Mouse (Mus musculus) lung, postnatal 0 days (tissue): ENCODE data around the gene Kif15. TPM values are rescaled to one million over a fixed set of nuclear protein-coding genes. Genes with fewer than 3 reads are reported as not detected.
A peak's percentile ranks its signal among the peaks of the same experiment; 100 is the strongest.

Source experiments
- ATAC-seq: fragments of 200-750 bp; cut with Nextera tagmentation; 2 replicates; pipeline ENCODE4 v1.8.0; 2017; ENCODE audit warnings: moderate library complexity
- DNase-seq: peaks from one replicate; pipeline ENCODE4 v3.0.0-alpha.2; 2016; ENCODE audit warnings: low spot score
- H3K27ac ChIP-seq: fragments of 300-500 bp; sonication (generic); 2 replicates; pipeline ENCODE4 v1.5.1; 2014; ENCODE audit warnings: antibody characterized with exemption, mild to moderate bottlenecking, low read length, mixed read lengths
- H3K27me3 ChIP-seq: fragments of 300-500 bp; sonication (generic); replicated peaks from 2 replicates; pipeline ENCODE4 v1.6.1; 2014; ENCODE audit warnings: low read length, mixed read lengths; ENCODE audit not compliant: insufficient read depth
- H3K36me3 ChIP-seq: fragments of 300-500 bp; sonication (generic); 2 replicates; pipeline ENCODE4 v1.6.1; 2014; ENCODE audit warnings: low read length, mixed read lengths; ENCODE audit not compliant: insufficient read depth
- H3K4me1 ChIP-seq: fragments of 300-500 bp; sonication (generic); 2 replicates; pipeline ENCODE4 v1.6.1; 2014; ENCODE audit warnings: antibody characterized with exemption, low read depth, low read length, mixed read lengths; ENCODE audit not compliant: insufficient read depth
- H3K4me2 ChIP-seq: fragments of 300-500 bp; sonication (generic); replicated peaks from 2 replicates; pipeline ENCODE4 v1.6.1; 2014; ENCODE audit warnings: low read depth, mild to moderate bottlenecking, low read length, moderate library complexity, mixed read lengths
- H3K4me3 ChIP-seq: fragments of 300-500 bp; sonication (generic); 2 replicates; pipeline ENCODE4 v1.5.1; 2014; ENCODE audit warnings: low read depth, low read length
- H3K9ac ChIP-seq: fragments of 300-500 bp; sonication (generic); replicated peaks from 2 replicates; pipeline ENCODE4 v1.6.1; 2014; ENCODE audit warnings: low read depth, mild to moderate bottlenecking
- H3K9me3 ChIP-seq: fragments of 300-500 bp; sonication (generic); 2 replicates; pipeline ENCODE4 v1.6.1; 2016; ENCODE audit warnings: low read length, mixed read lengths
- CTCF ChIP-seq: IDR thresholded peaks from 2 replicates; pipeline ENCODE4 v1.5.1; 2016; ENCODE audit warnings: antibody characterized with exemption, mild to moderate bottlenecking
- EP300 ChIP-seq: IDR thresholded peaks from 2 replicates; pipeline ENCODE4 v1.6.1; 2016; ENCODE audit warnings: antibody characterized with exemption, mild to moderate bottlenecking, control low read depth
- WGBS: fragments of 180-500 bp; shearing (Covaris S2); extraction: QIAGEN DNeasy Blood & Tissue Kit; methylation state at CpG from one replicate; pipeline ENCODE4 v1.1.7; 2014; 5-methylcytosine and 5-hydroxymethylcytosine counted together
- polyA plus RNA-seq: library from polyadenylated mRNA; unstranded; fragments of >200 nt; fragmentation: Nextera tagmentation; extraction: Ambion mirVana; gene quantifications from 2 replicates; pipeline ENCODE4 v1.2.1, GENCODE M21; 2015

Kif15 gene
- polyA plus RNA-seq, 1 experiment from 2014 or later, result 3.5 TPM

GRCm38 (mm10) chr9:122928915-122929314 lies 21.9 kb upstream of the Kif15 start:
- H3K4me3 ChIP-seq, result no peak overlapping the region
- no peak overlapping the region for H3K27ac ChIP-seq
- no peak overlapping the region for H3K9ac ChIP-seq
- peaks cover 55% of the 10 kb centered on the region; the same call in 1 of the 2 replicates for H3K36me3 ChIP-seq
- no peak for DNase-seq
- no peaks in the 10 kb centered on the region for H3K27me3 ChIP-seq
- H3K9me3 ChIP-seq, result no peaks in the 10 kb centered on the region
- 94% methylated on average over 3 of the region's 3 CpGs for WGBS
- H3K4me2 ChIP-seq, result no peak overlapping the region
- ATAC-seq, result no peak
- TF ChIP-seq EP300, result no peak
- no peak for TF ChIP-seq CTCF
- H3K4me1 ChIP-seq, result peaks cover under 1% of the 10 kb centered on the region; the same call in 1 of the 2 replicates

- H3K4me2 ChIP-seq, result no peak overlapping the region
- H3K27ac ChIP-seq, result no peak overlapping the region
- no peak for TF ChIP-seq EP300
- TF ChIP-seq CTCF, result no peak
- no peak for ATAC-seq
- 88% methylated on average over 10 of the region's 10 CpGs for WGBS
- H3K4me1 ChIP-seq, result no peaks in the 10 kb centered on the region
- H3K9me3 ChIP-seq, result no peaks in the 10 kb centered on the region
- DNase-seq, result no peak
- no peaks in the 10 kb centered on the region for H3K36me3 ChIP-seq
- no peaks in the 10 kb centered on the region for H3K27me3 ChIP-seq
- H3K9ac ChIP-seq, result no peak overlapping the region
- H3K4me3 ChIP-seq, result no peak overlapping the region
These were observed 47.8 kb downstream of the Kif15 start for GRCm38 (mm10) chr9:122998406-122999192.

- no peak for TF ChIP-seq CTCF
- no peak for TF ChIP-seq EP300
- DNase-seq, result no peak
- H3K36me3 ChIP-seq, result no peaks in the 10 kb centered on the region
- no peak overlapping the region for H3K4me2 ChIP-seq
- H3K4me1 ChIP-seq, result no peaks in the 10 kb centered on the region
- WGBS, result 93% methylated on average over 4 of the region's 4 CpGs
- no peak overlapping the region for H3K9ac ChIP-seq
- no peak for ATAC-seq
- H3K27me3 ChIP-seq, result no peaks in the 10 kb centered on the region
- no peak overlapping the region for H3K27ac ChIP-seq
- H3K9me3 ChIP-seq, result no peaks in the 10 kb centered on the region
- H3K4me3 ChIP-seq, result no peak overlapping the region
These were observed 48.3 kb downstream of the Kif15 start for GRCm38 (mm10) chr9:122999193-122999586.

- ATAC-seq, result no peak
- Histone ChIP-seq H3K27ac (no peak overlapping the region), H3K9ac (no peak overlapping the region), H3K36me3 (no peaks in the 10 kb centered on the region), H3K27me3 (no peaks in the 10 kb centered on the region), H3K9me3 (no peaks in the 10 kb centered on the region), H3K4me3 (no peak overlapping the region), H3K4me1 (no peaks in the 10 kb centered on the region), H3K4me2 (no peak overlapping the region)
- 86% methylated on average over 2 of the region's 2 CpGs for WGBS
- no peak for TF ChIP-seq EP300
- TF ChIP-seq CTCF, result no peak
- no peak for DNase-seq
These were observed 53.9 kb downstream of the Kif15 start for GRCm38 (mm10) chr9:123004718-123005117.

DNA sequence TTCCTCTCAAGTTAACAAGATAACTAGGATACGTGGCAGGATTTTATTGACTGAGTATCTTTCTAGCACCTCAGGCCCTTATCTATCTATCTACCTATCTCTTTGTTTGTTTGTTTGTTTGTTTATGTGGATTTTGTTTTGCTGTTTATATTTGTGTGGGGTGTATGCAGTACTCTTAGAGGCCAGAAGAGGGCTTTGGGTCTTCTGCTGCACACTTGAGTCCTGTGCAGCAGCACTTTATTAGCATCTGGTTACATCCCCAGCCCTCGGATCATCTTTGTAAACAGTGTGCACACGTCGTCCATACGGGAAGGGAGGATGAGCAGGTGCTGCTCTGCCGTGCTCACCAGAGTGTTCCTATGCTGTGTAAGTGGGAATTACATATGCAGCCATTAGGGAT lies 55.2 kb downstream of the Kif15 start:
- no peak overlapping the region for H3K27ac ChIP-seq
- 65% methylated on average over 6 of the region's 6 CpGs for WGBS
- H3K4me2 ChIP-seq, result no peak overlapping the region
- no peaks in the 10 kb centered on the region for H3K27me3 ChIP-seq
- TF ChIP-seq CTCF, result peak; percentile 56
- no peak for TF ChIP-seq EP300
- no peaks in the 10 kb centered on the region; the same call in 1 of the 2 replicates for H3K36me3 ChIP-seq
- H3K4me1 ChIP-seq, result no peaks in the 10 kb centered on the region
- H3K4me3 ChIP-seq, result no peak overlapping the region
- H3K9ac ChIP-seq, result no peak overlapping the region
- DNase-seq (no peak), ATAC-seq (no peak)
- H3K9me3 ChIP-seq, result no peaks in the 10 kb centered on the region

DNA sequence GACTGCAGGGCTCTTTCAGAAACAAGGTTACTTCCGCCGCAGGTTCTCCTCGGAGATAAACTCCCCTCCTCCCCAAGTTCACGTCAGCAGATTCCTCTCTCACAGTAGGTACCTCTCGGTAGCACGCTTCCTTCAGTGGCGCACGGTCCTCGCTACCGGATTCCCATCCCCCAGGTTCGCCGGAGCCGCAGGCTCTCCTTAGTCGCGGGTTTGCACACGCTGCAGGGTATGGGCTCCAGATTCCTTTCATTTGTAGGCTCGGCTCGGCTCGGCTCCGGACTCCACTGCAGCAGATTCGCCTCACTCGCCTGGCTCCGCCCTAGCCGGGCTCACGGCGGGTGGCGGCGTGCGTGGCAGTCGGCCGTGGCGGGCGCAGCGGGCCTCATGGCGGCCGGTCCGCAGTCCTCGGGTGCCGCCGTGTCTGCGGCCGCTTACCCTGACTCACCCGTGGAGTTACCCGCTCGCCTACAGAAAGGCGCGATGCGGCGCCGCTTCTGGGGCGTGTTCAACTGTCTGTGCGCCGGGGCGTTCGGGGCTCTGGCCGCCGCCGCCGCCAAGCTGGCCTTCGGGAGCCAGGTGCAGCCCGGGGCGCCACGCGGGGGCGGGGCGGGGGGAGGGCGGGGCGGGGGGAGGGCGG lies 70.3 kb downstream of the Kif15 start, which contains the start of gene Tmem42:
Gene Tmem42, plus strand, starts transcription at position 332 of the 637 bp plus-strand sequence.
- under 1% methylated on average over 49 of the region's 69 CpGs for WGBS
- peak; percentile 99 for ATAC-seq
- H3K27me3 ChIP-seq, result no peaks in the 10 kb centered on the region

More for the DNA sequence above, 70.3 kb downstream of the Kif15 start, which contains the start of gene Tmem42:
- Histone ChIP-seq H3K9ac (peak within 1 kb of the TSS; percentile 55), H3K4me2 (peak within 1 kb of the TSS; percentile 77), H3K27ac (peak within 1 kb of the TSS; percentile 88), H3K36me3 (no peaks in the 10 kb centered on the region), H3K9me3 (no peaks in the 10 kb centered on the region), H3K4me3 (peak within 1 kb of the TSS; percentile 67), H3K4me1 (no peaks in the 10 kb centered on the region; the same call in 1 of the 2 replicates)
- TF ChIP-seq CTCF, result no peak
- TF ChIP-seq EP300, result no peak
- peak; percentile 96 for DNase-seq
